Mouse (Mus musculus) spleen, embryonic (tissue): ENCODE data around the gene Sirt4.

ENCODE experiments used
- CTCF ChIA-PET: fragments of 350-600 bp; sonication (Branson Sonifier 250); formaldehyde crosslinking; loops from one replicate; lab custom pipeline; 2022; lab: Charles Lee

The Sirt4 gene

GRCm38 (mm10) chr5:115495618-115496017 lies 11.1 kb upstream of the Sirt4 start:
- CTCF ChIA-PET, result interaction anchor here (0.5 to 0.7 kb wide), 3 partner anchors 10 to 41 kb away, joined by 3 to 12 read pairs (median 3); no protein-coding TSS in a partner anchor

GRCm38 (mm10) chr5:115493441-115493840 lies 8.9 kb upstream of the Sirt4 start:
- CTCF ChIA-PET, result interaction anchor here (0.8 kb wide), 1 partner anchor 18 kb away, joined by 6 read pairs; no protein-coding TSS in a partner anchor

DNA sequence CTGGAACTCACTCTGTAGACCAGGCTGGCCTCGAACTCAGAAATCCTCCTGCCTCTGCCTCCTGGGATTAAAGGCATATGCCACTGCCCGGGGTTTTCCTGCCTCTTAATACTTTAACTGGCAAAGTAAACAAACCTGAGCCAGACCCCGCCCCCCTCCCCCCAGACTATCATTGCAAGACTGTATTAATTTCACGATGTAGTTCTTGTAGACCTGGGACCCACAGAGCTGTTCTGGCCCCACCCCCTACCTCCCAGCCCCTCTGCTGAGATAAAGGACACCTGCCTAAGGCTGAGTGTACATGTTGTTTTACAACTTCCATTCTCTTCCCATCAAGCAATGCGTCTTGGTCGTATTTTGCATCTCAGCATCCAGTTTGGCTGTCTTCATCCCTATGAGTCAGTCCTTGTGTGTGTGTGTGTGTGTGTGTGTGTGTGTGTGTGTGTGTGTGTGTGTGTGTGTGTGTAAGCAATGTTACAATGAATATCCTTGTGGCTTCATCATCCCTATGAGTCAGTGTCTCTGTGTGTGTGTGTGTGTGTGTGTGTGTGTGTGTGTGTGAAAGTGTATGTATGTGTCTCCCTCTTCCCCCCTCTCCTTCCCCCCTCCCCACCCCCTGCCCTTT lies 8.3 kb upstream of the Sirt4 start:
- CTCF ChIA-PET, result interaction anchor here (0.8 to 1.5 kb wide), 2 partner anchors 15 to 19 kb away, joined by 5 to 6 read pairs; no protein-coding TSS in a partner anchor

GRCm38 (mm10) chr5:115491771-115492322 lies 7.3 kb upstream of the Sirt4 start:
- CTCF ChIA-PET, result interaction anchor here (1.5 kb wide), 1 partner anchor 16 kb away, joined by 5 read pairs; no protein-coding TSS in a partner anchor

GRCm38 (mm10) chr5:115491076-115491475 lies 6.6 kb upstream of the Sirt4 start:
- CTCF ChIA-PET, result interaction anchor here (0.9 to 1.5 kb wide), 2 partner anchors 17 to 138 kb away, joined by 3 to 5 read pairs; no protein-coding TSS in a partner anchor

GRCm38 (mm10) chr5:115490638-115491000 lies 6.1 kb upstream of the Sirt4 start:
- CTCF ChIA-PET, result interaction anchor here (0.9 to 1.1 kb wide), 2 partner anchors 48 to 138 kb away, joined by 3 to 7 read pairs; no protein-coding TSS in a partner anchor

DNA sequence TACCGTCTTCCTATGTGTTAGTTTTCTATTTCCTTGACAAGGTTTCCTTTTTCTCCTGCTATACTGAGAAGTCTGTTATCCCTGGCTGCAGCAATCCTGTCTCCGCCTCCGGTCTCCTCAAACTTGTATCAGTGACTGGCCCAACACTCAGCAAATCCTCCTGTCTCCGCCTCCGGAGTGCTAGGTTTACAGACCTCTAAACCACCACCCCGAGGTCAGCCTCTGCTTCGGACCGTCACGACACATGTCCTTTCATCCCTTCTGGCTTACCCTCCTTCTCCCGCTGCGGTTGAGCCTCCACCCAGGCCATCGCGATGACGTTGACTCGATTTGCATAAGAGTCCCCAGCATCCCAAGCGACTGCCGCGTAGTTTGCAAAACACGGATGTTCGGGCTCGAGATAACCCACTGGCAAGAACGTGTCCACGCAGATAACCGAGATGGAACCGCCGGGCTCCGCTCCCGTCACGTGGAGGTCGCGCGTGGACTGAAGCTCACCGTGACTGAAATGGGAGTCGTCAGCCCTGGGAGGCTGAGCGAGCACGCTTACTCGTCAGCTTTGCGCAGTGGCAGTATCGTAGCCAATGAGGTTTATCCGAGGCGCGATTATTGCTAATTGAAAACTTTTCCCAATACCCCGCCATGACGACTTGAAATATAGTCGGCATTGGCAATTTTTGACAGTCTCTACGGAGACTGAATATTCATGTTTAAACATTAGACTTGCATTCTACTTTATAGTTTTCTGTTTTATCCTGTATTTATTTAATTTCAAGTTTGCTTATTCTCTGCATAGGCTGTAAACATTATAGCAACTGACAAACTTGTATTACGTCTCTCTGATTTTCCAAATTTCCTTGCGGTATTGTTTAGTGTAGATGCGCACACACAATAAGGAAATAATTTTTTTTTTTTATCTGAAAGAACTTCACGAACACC lies 5.4 kb upstream of the Sirt4 start:
- CTCF ChIA-PET, result interaction anchor here (1.1 kb wide), 1 partner anchor 49 kb away, joined by 7 read pairs; no protein-coding TSS in a partner anchor

GRCm38 (mm10) chr5:115488841-115489698 lies 4.5 kb upstream of the Sirt4 start:
- CTCF ChIA-PET, result interaction anchor here (0.7 kb wide), 1 partner anchor 14 kb away, joined by 13 read pairs; no protein-coding TSS in a partner anchor

GRCm38 (mm10) chr5:115487942-115488580 lies 3.5 kb upstream of the Sirt4 start:
- CTCF ChIA-PET, result no interaction called here

DNA sequence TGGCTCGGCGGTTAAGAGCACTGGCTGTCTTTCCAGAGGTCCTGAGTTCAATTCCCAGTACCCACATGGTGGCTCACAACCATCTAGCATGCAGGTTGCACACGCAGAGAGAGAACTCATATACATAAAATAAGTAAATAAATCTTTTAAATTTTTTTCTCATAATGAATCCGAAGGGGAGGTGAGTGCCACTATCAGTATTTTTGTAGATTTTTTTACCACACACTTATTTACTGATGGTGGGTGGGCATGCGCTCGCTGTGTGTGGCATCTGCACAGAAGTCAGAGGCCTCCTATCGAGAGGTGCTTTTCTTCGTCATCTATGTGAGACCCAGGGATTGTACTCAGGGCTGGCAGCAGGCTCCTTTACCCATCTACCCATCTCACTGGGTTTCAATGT lies 2.8 kb upstream of the Sirt4 start:
- CTCF ChIA-PET, result no interaction called here

DNA sequence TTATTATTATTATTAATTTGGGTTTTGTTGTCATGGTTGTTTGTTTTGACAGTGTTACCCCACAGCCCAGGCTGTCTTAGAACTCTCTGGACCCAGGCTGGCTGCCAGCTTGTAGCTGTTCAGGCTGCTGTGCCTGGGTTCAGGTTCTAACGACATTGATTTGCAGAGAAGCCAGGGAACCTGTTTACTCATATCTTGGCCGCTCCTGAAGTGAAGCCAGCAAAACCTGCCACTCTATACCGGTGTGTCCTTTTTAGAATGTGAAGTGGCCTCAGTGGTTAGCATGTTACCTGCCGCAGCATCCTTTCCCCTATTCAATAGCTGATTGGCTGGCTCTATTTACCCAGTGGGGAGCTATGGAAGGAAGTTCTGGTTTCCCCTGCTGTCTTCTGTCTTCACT lies 2.2 kb upstream of the Sirt4 start:
- CTCF ChIA-PET, result no interaction called here

GRCm38 (mm10) chr5:115485489-115486205 lies 1.1 kb upstream of the Sirt4 start:
- CTCF ChIA-PET, result interaction anchor here (0.7 kb wide), 1 partner anchor 9 kb away, joined by 13 read pairs; no protein-coding TSS in a partner anchor

DNA sequence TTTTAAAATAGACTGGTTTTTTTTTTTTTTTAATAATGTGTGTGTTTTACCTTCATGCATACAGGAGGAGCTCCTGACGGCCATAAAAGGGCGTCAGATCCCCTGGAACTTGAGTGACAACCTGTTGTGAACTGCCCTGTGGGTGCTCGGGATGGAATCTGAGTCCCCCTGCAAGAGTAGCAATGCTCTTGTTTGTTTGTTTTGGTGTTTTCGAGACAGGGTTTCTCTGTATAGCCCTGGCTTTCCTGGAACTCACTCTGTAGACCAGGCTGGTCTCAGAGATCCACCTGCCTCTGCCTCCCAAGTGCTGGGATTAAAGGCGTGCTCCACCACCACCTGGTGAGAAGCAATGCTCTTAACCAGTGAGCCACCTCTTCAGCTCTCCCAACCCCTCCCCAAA lies 471 bp upstream of the Sirt4 start:
- CTCF ChIA-PET, result interaction anchor here (0.7 kb wide), 1 partner anchor 9 kb away, joined by 13 read pairs; no protein-coding TSS in a partner anchor

DNA sequence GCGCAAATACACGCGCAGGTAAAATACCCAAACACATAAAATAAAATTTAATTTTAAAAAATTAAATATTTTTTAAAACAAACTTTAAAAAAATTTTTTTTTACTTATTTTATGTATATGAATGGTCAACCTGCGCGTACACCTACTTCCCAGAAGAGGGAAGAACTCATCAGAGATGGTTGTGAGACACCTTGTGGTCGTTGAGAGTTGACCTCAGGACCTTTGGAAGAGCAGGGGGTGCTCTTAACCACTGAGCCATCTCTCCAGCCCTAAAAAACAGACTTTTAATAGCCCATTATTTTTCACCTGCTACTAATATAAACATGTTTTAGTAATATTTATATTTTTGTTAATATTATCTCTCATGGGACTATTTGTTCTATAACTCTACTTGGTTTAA lies 1.1 kb downstream of the Sirt4 start:
- CTCF ChIA-PET, result interaction anchor here (1.0 to 1.1 kb wide), 2 partner anchors 8 to 13 kb away, joined by 3 read pairs; no protein-coding TSS in a partner anchor

DNA sequence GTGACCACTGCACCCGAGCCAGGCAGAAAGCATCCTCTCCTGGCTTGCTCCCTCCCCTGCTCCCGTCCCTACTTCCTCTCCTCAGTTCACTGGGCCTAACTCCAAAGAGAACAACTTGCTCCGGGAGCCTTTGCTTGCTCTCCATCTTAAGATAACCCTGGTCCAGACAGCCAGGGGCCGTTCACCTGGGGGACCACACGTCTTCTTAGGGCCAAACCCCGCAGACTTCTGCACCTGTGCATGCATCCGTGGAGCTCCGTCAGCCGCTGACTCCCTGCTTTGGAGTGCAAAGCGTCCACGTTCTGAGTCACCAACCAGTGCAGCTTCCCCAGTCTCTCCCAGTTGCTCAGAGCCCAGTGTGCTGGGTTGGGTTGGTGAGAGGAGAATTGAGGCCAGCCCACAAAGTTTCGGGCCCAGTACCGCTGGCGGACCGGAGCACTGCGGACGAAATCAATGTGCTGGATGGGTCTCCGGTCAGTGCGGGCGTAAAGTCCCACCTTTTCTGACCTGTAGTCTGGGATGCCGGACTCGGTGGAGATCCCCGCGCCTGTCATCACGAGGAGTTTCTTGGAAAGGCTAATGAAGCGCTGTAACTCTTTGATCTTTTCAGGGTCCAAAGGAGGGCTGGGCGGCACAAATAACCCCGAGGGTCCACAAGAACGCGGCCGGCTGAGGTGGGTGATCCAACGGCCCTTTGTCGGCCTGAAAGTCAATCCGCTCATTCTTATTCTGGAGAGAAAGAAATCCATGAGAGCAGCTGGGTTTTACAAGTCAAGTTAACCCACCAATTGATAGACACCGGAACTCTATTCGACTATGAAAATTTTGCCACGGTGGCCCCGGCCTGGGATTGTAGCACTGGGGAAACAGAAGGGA lies 1.9 kb downstream of the Sirt4 start:
- CTCF ChIA-PET, result no interaction called here

DNA sequence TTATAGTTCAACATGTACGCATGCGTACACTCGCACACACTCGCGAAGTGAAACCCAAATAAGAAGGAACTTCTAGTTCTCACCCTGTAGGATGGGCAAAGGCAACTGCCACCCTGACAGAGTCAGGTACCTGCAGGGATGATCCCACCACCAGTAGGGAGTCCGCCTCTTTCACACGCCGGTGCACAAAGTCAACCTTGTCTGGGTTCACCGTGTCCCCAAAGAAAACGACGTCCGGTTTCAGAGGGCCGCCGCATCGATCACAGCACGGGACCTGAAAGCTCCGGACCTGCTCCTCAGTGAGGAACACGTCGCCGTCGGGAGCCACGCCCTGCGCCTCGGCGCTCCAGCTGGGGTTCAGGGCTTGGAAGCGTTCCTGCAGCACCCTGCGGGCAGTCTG lies 4.4 kb downstream of the Sirt4 start:
- CTCF ChIA-PET, result no interaction called here

- CTCF ChIA-PET, result no interaction called here
Observed at GRCm38 (mm10) chr5:115479561-115479960, 5.0 kb downstream of the Sirt4 start.

DNA sequence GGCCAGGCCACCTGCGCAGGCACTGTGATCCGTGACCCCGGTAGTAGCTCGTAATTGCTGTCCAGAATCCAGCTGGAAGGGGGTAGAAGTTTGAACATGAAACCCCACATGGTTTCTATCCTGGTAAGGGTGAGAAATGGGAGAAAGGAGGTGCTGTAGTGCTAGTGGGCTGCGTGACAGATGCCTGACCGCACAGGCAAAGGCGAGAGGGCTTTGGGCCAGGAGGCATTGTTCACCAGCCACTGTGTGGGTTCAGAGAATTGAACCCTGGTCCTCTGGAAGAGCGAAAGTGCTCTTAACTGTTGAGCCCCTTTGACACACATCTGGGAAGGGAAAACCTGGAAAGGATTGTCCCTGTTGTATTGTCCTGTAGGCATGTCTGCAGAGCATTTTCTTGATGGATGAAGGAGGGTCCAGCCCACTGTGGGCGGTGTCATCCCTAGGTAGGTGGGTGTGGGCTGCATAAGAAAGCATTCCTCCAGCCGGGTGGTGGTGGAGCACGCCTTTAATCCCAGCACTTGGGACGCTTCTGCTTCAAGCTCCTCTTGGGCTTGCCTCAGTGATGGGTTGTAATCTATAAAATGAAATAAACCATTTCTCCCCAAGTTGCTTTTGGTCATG lies 8.3 kb downstream of the Sirt4 start:
- CTCF ChIA-PET, result interaction anchor here (0.6 to 0.7 kb wide), 5 partner anchors 9 to 427 kb away, joined by 4 to 13 read pairs (median 8); no protein-coding TSS in a partner anchor
